Mouse (Mus musculus): ENCODE results near the gene Cacna1a. TPM values are rescaled to one million over a fixed set of nuclear protein-coding genes. Genes with fewer than 3 reads are reported as not detected.

Cacna1a gene
- polyA plus RNA-seq, 1 experiment = 140 TPM

GRCm38 (mm10) chr8:84458853-84459252 is 70.6 kb downstream of the Cacna1a start:
- no peak for TF ChIP-seq POLR2A (IDR thresholded peaks at IDR 0.05; ENCODE audit: extremely low read depth, insufficient read depth, low read length)
- TF ChIP-seq CTCF (IDR thresholded peaks at IDR 0.05; ENCODE audit: extremely low read depth, insufficient read depth, low read length) = no peak
- H3K4me3 ChIP-seq (ENCODE audit: insufficient read depth, low read length) = no peak overlapping the region
- H3K27ac ChIP-seq (ENCODE audit: insufficient read depth, low read length) = no peak overlapping the region

DNA sequence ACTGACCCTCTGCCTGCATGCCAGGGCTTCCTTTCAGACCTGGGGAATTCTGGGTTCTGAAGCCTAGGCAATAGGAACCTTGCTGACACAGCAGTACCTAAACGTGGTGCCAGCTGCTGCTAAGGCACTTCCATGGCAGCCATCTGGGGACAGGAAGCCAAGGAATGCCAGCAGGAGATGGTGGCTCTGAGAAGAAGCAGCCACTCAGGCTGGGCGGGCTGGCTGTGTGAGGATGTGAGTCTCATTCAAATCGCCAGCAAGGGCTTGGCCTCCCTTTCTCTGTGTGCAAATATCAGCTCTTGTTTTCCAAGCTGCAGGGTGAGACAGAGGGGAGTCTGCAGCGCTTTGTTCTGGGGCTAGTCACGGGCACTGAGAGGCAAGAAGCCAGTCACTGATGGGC is 71.0 kb downstream of the Cacna1a start:
- no peak overlapping the region for H3K4me3 ChIP-seq (ENCODE audit: insufficient read depth, low read length)
- TF ChIP-seq POLR2A (IDR thresholded peaks at IDR 0.05; ENCODE audit: extremely low read depth, insufficient read depth, low read length) (no peak), CTCF (IDR thresholded peaks at IDR 0.05; ENCODE audit: extremely low read depth, insufficient read depth, low read length) (no peak)
- H3K27ac ChIP-seq (ENCODE audit: insufficient read depth, low read length) = no peak overlapping the region
- H3K4me1 ChIP-seq (ENCODE audit: control insufficient read depth, insufficient read depth, low read length) = peaks cover 6% of the 10 kb centered on the region

More at GRCm38 (mm10) chr8:84458853-84459252, 70.6 kb downstream of the Cacna1a start:
- peaks cover 6% of the 10 kb centered on the region for H3K4me1 ChIP-seq (ENCODE audit: control insufficient read depth, insufficient read depth, low read length)

DNA sequence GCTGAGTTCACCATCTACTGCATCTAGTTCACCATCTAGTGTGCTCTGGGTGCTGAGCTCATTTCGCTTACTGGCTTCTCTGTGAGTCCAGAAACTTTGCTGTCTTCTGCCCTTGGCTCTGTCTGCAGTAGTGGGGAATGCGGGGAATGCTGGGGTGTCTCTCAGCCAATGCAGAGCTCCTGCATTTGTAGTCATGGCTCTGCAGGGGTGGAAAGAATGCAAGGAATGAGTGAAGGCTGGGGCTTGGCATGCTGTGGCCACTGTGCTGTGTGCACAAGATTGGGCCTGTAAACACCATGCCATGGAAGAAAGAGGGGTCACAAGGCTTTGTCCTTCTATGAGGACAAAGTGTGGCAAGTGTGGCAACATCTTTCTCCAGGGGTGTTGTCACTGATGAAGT is 72.5 kb downstream of the Cacna1a start:
- no peak overlapping the region for H3K27ac ChIP-seq (ENCODE audit: insufficient read depth, low read length)
- no peak for TF ChIP-seq CTCF (IDR thresholded peaks at IDR 0.05; ENCODE audit: extremely low read depth, insufficient read depth, low read length)
- TF ChIP-seq POLR2A (IDR thresholded peaks at IDR 0.05; ENCODE audit: extremely low read depth, insufficient read depth, low read length) = no peak
- no peak overlapping the region for H3K4me3 ChIP-seq (ENCODE audit: insufficient read depth, low read length)
- H3K4me1 ChIP-seq (ENCODE audit: control insufficient read depth, insufficient read depth, low read length) = peaks cover 6% of the 10 kb centered on the region

DNA sequence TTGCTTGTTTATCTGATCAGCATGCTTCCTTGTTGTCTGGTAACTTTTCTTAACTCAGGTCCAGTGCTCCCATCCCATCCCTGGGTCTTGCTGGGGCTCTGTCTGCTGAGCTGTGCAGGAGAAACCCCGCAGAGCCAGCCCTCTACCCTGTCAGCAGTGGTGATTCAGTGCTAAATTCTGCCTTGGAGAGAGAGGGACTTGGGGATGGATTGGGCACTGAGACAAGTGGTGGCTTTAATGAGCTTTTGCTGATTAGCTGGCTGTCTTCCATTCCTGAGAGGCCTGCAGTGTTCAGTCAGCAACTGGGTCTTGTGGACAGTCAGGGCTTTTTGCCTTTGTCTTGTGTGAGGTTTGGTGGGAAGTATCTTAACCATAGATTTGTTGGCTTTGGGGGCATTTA is 78.7 kb downstream of the Cacna1a start:
- H3K4me1 ChIP-seq (ENCODE audit: control insufficient read depth, insufficient read depth, low read length) = peaks cover 9% of the 10 kb centered on the region
- H3K27ac ChIP-seq (ENCODE audit: insufficient read depth, low read length) = no peak overlapping the region
- no peak overlapping the region for H3K4me3 ChIP-seq (ENCODE audit: insufficient read depth, low read length)
- TF ChIP-seq CTCF (IDR thresholded peaks at IDR 0.05; ENCODE audit: extremely low read depth, insufficient read depth, low read length) (no peak), POLR2A (IDR thresholded peaks at IDR 0.05; ENCODE audit: extremely low read depth, insufficient read depth, low read length) (no peak)

DNA sequence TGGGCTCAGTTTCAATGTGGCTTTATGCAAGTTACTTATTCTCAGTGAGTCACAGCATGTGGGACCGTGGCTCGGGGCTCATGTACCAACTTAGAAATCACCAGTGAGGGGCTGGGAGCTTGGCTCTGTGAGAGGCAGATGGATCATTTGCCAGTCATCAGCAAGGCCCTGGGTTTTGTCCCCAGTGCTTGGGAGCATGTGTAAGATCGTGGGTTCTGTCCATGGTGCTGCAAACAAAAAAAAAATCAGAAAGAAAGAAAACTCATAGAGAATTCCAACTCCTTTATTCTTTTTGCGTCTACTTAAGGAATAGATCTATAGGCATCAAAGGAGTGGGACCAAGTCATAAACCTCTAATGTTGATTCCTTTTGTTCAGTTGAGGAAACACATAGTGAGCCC is 80.8 kb downstream of the Cacna1a start:
- Histone ChIP-seq H3K4me1 (ENCODE audit: control insufficient read depth, insufficient read depth, low read length) (peaks cover 9% of the 10 kb centered on the region), H3K27ac (ENCODE audit: insufficient read depth, low read length) (no peak overlapping the region), H3K4me3 (ENCODE audit: insufficient read depth, low read length) (no peak overlapping the region)
- TF ChIP-seq POLR2A (IDR thresholded peaks at IDR 0.05; ENCODE audit: extremely low read depth, insufficient read depth, low read length) = no peak

DNA sequence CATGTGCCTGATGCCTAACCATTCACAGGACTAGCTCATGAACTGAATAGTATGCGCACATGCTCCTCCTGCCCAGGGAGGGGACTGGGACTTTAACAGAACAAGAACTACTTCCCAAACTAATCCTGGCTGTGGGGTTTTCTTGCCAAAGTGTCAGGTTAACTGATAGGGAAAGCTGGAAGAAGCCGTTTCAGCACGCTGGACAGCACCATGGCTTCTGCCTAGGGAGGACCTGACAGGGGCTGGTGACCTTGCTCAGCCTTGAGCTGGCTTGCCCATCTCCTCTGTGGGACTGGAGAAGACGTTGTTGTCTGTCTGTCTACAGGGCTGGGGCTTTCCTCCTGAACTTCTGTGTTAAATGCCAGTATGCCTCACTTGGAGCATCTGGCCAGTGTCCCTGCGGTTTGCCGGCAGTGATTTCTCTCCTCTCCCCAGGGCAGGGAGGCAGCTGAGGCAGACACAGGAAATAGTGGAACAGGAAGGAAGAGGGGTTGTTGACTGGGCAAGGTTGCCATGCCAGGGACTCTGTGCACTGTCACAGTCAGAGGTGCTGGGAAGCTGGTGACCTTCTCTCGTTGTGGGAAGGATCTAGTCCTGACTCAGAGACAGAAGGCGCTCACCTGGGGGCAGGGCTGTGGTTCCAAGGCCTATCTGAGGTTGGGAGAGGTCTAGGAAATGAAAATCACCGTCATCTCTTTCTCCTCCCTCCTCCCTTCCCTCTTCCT is 83.2 kb downstream of the Cacna1a start:
- TF ChIP-seq POLR2A (IDR thresholded peaks at IDR 0.05; ENCODE audit: extremely low read depth, insufficient read depth, low read length) (no peak), CTCF (IDR thresholded peaks at IDR 0.05; ENCODE audit: extremely low read depth, insufficient read depth, low read length) (no peak)
- peaks cover 12% of the 10 kb centered on the region for H3K4me1 ChIP-seq (ENCODE audit: control insufficient read depth, insufficient read depth, low read length)
- no peak overlapping the region for H3K4me3 ChIP-seq (ENCODE audit: insufficient read depth, low read length)
- no peak overlapping the region for H3K27ac ChIP-seq (ENCODE audit: insufficient read depth, low read length)

- peaks cover 13% of the 10 kb centered on the region for H3K4me1 ChIP-seq (ENCODE audit: control insufficient read depth, insufficient read depth, low read length)
- TF ChIP-seq CTCF (IDR thresholded peaks at IDR 0.05; ENCODE audit: extremely low read depth, insufficient read depth, low read length) = 0 out of 2 replicates have a peak, but pooled peaks have one; percentile 22
- TF ChIP-seq POLR2A (IDR thresholded peaks at IDR 0.05; ENCODE audit: extremely low read depth, insufficient read depth, low read length) = no peak
- H3K4me3 ChIP-seq (ENCODE audit: insufficient read depth, low read length) = no peak overlapping the region
- no peak overlapping the region for H3K27ac ChIP-seq (ENCODE audit: insufficient read depth, low read length)
Measured at GRCm38 (mm10) chr8:84474456-84474855, 86.2 kb downstream of the Cacna1a start.

- no peak for TF ChIP-seq CTCF (IDR thresholded peaks at IDR 0.05; ENCODE audit: extremely low read depth, insufficient read depth, low read length)
- no peak for TF ChIP-seq POLR2A (IDR thresholded peaks at IDR 0.05; ENCODE audit: extremely low read depth, insufficient read depth, low read length)
- Histone ChIP-seq H3K27ac (ENCODE audit: insufficient read depth, low read length) (no peak overlapping the region), H3K4me3 (ENCODE audit: insufficient read depth, low read length) (no peak overlapping the region), H3K4me1 (ENCODE audit: control insufficient read depth, insufficient read depth, low read length) (peaks cover 8% of the 10 kb centered on the region)
Measured at GRCm38 (mm10) chr8:84477341-84477740, 89.1 kb downstream of the Cacna1a start.

DNA sequence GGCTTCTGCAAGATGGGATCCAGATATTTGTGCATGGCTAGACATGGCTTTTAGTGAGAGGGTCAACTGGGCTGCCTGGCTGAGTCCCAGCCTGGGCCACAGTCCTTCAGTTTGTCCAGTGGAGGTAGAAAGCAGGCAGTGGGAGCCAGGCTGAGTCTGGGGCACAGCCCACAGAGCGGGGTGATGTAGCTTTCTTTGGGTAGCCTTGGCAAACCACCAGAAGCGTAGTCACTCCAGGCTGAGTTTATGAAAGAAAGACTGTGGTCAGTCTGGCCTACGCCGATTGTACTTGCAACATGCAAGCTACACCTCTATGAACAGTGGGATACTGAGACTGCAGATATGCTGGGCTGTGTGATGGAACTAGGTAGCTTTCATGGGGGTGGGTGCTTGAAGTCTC is 94.8 kb downstream of the Cacna1a start:
- H3K4me3 ChIP-seq (ENCODE audit: insufficient read depth, low read length) = no peak overlapping the region
- TF ChIP-seq CTCF (IDR thresholded peaks at IDR 0.05; ENCODE audit: extremely low read depth, insufficient read depth, low read length) (no peak), POLR2A (IDR thresholded peaks at IDR 0.05; ENCODE audit: extremely low read depth, insufficient read depth, low read length) (no peak)
- H3K4me1 ChIP-seq (ENCODE audit: control insufficient read depth, insufficient read depth, low read length) = peaks cover 1% of the 10 kb centered on the region
- no peak overlapping the region for H3K27ac ChIP-seq (ENCODE audit: insufficient read depth, low read length)

DNA sequence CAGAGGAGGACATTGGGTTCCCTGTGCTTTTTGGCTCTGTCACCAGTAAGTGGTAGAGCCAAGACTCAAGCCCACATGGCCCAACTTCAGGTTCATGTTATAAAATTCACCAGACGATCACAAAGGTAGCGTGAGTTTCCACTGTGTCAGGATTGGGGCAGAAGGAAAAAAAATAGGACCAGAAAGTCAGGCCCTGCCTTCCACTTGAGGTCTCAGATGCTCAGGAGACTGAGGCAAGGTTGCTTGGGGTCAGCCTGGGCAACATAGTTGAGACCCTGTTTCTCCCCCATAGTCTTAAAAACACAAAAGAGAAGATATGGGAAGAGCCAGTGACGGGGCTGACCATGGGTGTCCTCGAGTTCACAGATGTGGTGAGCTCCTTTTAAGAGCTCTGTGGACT is 97.1 kb downstream of the Cacna1a start:
- Histone ChIP-seq H3K4me1 (ENCODE audit: control insufficient read depth, insufficient read depth, low read length) (peaks cover 1% of the 10 kb centered on the region), H3K27ac (ENCODE audit: insufficient read depth, low read length) (no peak overlapping the region), H3K4me3 (ENCODE audit: insufficient read depth, low read length) (no peak overlapping the region)
- TF ChIP-seq CTCF (IDR thresholded peaks at IDR 0.05; ENCODE audit: extremely low read depth, insufficient read depth, low read length) (no peak), POLR2A (IDR thresholded peaks at IDR 0.05; ENCODE audit: extremely low read depth, insufficient read depth, low read length) (no peak)

Measured in cortical plate, adult 2 months (tissue).